Mouse (Mus musculus): ENCODE data around the gene Eif4g1.

Gene Eif4g1

DNA sequence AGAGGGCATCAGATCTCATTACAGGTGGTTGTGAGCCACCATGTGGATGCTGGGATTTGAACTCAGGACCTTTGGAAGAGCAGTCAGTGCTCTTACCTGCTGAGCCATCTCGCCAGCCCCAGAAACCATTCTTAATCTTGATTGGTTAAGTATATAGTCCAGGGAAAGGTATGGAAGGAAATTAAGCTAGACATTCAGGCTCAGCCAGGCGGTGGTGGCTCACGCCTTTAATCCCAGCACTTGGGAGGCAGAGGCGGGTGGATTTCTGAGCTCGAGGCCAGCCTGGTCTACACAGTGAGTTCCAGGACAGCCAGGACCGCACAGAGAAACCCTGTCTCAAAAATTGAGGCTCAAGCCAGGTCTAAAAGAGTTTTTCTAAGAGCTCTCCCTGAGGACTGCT is at the start of gene Eif4g1:
Gene Eif4g1 (plus strand): TSS at position 301 of the 400 bp plus-strand sequence.
- WGBS, result 96% methylated on average over 5 of the region's 6 CpGs

DNA sequence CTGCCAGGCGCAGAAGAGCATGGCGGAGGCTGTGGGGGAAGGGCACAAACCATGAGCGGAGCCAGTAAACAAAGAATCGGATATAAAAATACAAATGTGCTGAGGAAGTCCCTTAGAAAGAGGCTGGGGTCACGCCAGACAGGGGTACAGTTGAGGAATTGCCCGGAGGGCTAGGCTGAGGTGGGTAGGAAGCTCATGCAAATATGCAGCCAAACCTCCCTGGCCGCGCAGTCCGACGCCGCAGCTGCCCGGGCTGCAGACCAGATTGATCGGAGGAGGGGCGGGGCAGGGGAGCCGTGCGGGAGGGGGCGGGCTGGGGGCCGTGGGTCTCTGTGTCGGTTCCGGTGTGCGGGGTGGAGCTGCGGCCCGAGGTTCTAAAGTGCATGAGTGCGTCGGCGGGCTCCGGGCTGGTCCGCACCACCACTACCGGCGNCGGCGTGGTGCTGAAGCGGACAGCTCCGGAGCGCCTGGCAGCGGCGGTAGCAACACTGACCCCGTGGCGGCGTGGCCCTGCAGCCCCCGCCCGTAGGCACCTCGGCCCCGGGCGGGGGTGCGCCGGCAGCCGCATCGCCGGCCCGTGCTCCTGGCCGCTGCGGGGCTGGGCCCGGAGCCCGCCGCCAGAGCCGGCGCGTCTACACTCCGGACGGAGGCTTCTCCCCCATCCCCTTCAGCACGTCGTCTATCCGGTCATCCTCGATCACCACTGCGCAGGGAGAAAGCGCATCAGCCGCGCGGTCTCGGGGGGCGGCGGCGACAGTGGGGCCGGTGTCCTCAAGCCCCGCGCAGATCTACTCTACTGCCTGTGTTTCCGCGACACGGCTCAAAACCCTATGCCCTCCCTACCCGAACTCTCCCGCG is 48.3 kb upstream of the Eif4g1 start:
- 4% methylated on average over 82 of the region's 83 CpGs for WGBS

DNA sequence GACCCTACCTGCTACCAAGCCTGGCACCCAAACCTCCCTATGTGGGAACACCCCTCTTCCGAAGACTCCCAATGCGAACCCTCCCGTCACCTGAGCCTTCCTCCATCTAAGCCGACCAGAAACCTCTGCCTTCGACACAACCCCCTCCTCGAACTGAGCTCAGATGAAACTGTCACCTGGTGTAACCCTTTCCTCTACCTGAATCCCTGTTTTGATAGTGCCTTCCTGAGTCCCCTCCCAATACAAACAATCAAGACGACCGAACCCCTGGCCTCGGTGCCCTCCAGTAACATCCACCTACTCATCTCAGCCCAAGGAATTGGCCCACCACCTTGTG is 47.7 kb upstream of the Eif4g1 start:
- WGBS, result 2% methylated on average over 9 of the region's 9 CpGs

DNA sequence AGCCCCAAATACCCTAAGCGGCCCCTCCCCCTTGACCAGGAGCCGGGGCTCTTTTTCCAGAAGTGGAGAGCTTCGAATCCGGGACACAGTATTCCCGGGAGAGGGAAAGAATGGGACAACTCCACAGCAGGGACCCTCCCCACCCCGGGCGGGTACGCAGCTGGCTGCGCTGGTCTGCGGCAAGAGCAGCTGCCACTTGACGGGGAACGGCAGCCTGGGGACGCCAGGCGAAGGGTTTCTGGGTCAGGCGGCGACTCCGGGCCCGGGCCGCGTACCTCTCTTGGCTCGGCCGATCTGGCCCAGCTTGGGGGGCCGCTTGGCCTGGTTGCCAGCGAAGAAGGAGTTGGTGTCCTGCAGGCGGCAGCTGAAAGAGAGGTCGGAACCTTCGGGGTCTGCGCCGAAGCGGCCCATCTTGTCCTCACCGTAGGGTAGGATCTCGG is 47.3 kb upstream of the Eif4g1 start:
- under 1% methylated on average over 32 of the region's 32 CpGs for WGBS

DNA sequence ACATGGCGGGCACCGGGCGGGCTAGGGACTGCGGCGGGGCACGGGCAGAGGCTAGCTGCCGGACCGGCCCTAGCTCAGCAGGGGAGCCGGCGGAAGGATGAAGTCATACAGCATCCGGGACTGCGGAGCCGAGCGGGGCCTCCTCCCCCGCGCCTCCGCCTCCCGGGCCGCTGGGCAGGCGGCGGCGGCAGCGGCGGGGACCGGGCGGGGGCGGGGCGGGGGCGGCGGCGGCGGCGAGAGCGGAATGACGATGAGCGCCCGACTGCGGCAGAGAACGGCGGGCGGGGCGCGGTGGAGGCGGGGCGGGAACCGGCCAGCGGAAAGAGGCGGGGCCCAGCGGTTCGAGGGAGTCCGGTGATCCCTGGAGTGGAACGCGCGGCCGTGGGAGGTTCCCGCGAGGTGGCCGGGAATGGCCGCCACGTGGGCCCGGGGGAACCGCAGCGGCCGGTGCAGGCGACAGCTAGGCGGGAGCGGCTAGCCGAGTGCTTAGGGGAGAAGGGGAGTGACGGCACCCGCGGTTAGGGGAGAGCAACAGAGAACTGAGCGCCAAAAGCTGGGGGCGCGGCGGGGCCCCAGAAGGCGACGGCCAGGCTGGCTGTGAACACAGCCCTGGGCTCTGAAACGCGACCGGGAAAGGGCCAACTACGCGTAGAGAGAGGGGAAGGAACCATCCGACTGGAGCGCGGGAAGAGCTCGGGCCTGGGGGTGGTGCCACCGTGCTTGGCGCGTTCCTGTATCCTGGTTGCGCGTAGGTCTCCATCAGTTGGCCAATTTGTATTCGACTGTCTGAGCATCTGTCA is 46.7 kb upstream of the Eif4g1 start, which contains the start of gene Camk2n2:
Gene Camk2n2 (minus strand): TSS at position 97 of the 800 bp plus-strand sequence.
- WGBS, result under 1% methylated on average over 92 of the region's 92 CpGs

DNA sequence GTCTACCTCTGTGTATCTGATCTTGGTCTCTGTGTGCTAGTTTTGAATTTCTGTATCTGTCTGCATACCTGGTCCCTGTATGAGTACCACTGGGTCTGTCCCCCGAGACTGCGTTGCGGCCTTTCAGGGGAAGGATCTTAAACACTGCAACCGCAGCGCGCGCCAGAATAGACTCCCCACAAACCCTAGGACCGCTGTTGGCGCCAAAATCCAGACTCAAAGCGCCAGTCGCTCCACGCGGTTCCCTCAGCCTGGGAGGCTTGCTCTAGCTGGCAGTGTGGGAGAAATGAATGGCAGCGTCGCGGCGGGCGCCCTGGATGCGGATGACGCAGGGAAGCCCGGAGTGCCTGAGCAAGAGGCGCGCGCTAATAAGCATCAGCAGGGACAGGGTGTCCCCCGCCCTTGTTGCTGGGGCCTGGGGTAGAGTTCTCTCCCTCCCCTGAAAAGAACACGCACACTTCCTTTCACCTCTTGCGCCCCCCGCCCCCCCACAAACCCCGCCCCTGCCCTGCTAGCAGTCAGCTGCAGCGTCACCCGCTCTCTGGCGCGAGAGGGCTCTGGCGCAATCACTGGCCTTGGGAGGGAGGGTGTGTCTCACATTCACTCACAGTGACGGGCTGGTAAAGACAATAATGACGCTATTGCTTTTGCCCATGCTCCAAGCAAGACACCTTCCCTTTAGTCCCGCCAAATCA is 46.0 kb upstream of the Eif4g1 start:
- WGBS, result under 1% methylated on average over 37 of the region's 37 CpGs

DNA sequence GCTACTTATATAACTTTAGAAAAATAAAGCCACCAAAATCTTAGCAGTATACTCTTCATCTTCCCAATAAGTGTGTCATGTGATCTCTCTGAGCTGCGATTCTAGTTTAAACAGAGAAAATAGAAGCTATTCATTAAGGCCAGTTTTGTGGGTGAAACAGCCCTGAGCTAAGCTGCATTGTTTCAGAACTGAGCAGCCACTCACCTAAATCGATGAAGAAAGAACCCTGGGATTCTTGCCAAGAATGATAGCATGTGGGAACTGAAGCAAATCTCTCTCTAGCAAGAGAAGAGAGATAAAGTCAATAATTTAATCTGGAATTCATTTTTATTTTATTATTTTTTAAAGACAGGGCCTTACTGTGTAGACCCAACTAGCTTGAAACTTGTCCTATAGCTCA is 44.9 kb upstream of the Eif4g1 start:
- WGBS, result 25% methylated on average over 2 of the region's 2 CpGs

DNA sequence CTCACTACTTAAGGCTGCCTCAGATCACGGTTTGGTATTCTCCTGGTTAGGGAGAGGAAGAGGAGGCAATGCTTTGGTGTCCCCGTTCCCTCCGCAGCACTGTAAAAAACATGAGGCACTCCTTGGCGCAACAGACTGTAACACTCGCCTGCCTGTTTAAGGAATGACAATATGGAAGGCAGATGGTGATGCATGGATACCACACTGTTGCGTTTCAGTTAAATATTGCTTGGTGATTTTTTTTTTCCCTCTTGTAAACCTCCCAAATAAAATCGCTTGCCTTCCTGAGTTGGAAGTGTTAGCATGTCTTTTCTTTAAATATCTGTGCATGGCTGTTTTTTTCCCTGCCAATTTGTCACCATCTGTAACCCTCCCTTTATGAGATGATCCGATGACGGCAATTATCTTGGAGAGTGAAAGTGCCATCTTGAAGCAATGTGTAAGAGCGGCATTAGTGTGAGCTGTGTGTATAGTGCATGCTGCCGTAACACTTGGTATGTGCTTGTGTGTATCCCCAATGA is 39.2 kb upstream of the Eif4g1 start:
- WGBS, result 41% methylated on average over 11 of the region's 11 CpGs

DNA sequence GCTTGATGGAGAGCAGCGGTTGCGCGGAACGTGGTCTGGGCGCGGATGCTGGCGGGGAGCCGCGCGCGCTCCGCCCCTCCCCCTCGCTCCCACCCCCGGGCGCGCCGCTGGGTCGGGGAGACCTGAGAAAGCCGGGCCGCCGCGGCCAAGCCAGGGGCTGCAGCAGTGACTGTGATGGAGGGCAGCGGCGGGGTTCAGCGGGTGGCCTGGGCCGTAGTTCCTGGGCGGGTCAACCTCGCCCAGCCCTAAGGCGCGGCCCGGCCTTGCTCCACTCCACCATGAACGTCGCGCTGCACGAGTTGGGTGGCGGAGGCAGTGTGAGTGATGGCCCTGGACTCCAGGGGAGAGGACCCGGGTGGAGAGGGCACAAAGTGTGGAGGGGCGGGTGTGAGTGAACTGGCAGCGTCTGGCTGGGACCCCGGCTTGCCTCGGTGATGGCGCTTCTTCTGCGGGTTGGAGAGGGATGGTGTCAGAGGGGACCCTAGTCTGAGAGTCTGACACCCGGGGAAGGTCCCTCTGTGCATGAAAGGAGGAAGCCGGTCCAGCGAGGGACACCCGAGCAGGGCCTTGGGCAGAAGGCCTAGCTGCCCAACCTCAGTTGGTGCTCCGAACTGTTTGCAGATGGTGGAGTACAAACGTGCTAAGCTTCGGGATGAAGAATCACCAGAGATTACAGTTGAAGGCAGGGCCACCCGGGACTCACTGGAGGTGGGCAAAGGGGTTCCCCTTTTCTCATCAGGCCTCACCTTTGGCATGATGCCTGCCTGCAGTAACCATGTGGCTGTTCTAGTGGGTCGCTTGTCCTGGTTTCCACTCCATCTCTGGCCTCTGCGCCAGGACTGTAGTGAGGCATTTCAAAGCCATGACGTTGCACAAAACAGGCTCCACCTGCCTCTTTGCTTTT is 38.1 kb upstream of the Eif4g1 start, which contains the start of gene Ece2:
Gene Ece2 (plus strand): TSS at position 98 of the 904 bp plus-strand sequence.
- 7% methylated on average over 54 of the region's 54 CpGs for WGBS

DNA sequence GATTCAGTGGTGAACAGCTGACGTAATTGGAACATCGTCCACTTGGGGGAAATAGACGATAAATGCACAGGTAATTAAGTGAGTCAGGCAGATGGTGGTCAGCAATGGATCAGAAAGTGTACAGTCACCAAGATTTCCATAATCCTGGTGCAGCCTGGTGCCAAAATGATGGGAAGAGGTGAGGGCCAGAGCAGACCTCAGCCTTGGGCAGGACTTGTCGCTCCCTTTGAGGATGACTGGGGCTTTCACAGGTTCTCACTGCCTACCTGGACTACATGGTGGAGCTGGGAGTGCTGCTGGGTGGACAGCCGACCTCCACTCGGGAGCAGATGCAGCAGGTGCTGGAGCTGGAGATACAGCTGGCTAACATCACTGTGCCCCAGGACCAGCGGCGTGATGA is 30.7 kb upstream of the Eif4g1 start:
- 87% methylated on average over 8 of the region's 8 CpGs for WGBS

DNA sequence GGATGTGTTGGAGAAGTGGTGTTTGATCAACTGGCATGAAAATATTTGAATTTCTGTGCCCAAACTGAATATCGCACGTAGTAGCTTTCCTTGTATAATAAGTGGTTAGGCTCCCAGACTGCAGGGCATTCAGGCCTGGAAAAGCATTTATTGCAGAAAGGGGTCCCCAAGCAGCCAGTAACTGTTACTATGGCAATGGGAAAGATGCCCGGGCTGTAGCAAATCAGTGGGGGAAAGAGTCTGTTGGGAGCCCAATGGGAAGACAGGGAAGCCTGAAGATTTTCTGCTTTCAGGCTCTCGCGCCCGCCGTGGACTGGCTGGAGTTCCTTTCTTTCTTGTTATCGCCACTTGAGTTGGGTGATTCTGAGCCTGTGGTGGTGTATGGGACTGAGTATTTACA is 29.7 kb upstream of the Eif4g1 start:
- 30% methylated on average over 8 of the region's 8 CpGs for WGBS

DNA sequence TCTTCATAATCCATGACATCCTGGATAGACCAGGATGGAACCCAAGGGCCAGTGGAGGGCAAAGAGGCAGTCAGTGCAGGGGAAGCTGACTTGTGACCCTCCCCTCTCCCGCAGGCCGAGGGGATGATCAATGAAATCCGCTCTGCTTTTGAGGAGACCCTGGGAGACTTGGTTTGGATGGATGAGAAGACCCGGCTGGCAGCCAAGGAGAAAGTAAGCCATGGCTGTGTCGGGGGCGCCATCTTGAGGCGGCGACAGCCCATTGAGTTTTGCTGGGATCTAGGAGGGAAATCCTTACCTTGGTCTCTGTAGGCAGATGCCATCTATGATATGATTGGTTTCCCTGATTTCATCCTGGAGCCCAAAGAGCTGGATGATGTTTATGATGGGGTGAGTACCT is 26.0 kb upstream of the Eif4g1 start:
- under 1% methylated on average over 8 of the region's 8 CpGs for WGBS

DNA sequence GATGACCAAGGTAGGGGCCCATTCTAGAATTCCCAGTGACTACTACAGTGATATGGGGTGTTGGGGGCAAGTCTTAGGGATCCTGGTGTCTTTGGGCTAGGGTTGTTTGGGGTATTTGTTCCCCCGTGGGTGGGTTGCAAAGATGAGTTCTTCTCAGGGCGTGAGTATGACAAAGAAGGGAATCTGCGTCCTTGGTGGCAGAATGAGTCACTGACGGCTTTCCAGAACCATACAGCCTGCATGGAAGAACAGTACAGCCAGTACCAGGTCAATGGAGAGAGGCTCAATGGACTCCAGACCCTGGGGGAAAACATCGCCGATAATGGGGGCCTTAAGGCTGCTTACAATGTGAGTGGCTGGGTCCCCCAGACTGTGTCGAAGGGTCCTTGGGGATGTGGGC is 24.2 kb upstream of the Eif4g1 start:
- WGBS, result 87% methylated on average over 7 of the region's 7 CpGs

DNA sequence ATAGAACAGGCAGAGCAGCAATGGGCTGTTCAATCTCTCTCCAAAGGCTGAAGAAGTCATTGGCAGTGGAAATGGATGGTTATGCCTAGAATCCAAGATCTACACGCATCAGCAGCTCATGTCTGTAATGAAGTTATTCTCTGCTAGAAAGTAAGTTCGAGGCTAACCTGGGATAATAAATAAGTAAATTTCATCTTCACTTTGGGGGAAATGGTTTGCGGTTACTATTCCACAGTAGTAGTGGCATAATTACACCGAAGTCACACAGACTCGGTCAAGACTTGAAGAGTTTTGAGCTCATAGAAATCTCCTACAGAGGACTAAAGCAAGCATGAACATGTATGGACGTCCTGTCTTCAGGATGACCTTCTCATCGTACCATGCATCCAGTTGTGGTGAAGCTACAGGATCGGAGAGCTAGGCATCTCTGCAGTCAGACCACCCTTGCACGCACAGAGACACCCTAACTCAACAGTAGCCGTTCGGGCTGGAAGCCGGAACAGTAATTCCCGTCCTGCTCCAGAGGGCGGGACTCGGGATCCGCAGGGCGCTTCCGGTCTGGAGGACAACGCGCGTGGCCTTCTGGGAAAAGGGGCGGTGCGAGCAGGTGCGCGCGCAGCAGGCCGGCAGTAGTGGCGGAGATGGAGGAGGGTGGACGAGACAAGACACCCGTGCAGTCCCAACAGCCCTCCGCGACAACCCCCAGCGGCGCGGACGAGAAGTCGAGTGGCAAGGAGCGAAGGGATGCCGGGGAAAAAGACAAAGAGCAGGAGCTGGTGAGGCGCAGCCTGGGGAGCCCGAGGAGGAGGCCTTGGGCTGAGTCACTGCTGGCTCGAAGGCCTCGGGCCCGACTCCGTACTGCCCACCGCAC is 16.8 kb upstream of the Eif4g1 start, which contains the start of gene Psmd2:
Gene Psmd2 (plus strand): TSS at position 577 of the 871 bp plus-strand sequence.
- WGBS, result 1% methylated on average over 46 of the region's 46 CpGs

DNA sequence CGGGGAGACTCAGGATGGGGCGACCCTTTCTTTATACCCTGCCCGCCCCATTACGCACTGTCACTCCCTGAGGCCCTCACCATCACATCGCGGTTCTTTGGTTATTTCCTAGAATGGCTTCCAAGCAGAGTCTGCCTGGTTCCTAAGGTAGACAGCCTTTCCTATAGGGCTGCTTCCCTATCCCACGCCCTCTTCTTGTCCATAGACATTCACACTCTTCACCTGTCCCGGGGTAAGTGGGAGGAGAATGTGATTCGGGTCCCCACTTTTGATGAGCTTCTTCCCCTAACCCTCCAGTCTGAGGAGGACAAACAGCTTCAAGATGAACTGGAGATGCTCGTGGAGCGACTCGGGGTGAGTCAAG is 16.2 kb upstream of the Eif4g1 start:
- WGBS, result 5% methylated on average over 12 of the region's 12 CpGs

DNA sequence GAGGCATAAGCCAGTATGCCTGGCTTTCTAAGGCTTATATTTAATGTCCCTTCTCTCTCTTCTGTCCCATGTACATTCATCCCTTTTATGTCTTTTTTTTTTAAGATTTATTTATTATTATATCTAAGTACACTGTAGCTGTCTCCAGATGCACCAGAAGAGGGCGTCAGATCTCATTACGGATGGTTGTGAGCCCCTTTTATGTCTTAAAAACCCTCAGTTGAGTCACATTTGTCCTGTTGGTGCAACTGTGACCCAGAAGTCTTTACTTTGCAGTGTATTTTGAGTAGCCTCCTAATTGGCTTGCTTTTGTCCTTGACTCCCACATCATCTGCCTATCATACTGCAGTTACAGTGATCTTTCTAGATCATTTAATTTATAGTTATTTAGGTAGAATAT is 14.8 kb upstream of the Eif4g1 start:
- WGBS, result 40% methylated on average over 2 of the region's 2 CpGs

DNA sequence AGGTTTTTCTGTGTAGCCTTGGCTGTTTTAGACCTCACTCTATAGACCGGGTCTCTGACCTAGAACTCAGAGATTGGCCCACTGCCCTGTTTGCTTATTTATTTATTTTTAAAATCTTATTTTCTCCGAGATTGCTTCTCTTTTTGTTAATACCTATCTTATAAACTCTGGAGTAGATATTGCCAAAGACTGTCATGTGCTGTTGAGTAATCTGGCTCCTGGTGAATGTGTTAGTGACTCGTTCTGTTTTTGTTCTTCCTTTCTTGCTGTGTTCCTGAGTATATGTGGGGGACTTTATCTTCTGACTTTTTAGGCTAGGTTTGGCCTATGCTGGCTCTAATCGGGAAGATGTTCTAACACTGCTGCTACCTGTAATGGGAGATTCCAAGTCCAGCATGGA is 10.5 kb upstream of the Eif4g1 start:
- WGBS, result 73% methylated on average over 4 of the region's 4 CpGs

DNA sequence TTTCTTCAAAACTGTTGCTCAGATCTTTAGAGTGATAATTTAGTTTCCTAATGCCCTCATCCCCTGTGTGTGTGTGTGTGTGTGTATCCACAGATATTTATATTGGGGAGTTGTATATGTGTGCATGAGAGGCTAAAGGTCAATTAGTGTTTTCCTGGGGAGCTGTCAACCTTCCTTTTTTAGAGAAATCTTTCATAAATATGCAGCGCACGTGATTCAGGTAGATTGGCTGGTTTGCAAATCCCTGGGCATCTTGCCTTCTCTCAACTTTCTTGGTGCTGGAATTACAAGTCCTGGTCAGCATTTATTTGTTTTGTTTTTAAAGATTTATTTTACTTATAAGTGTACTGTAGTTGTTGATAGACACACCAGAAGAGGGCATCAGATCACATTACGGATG is 2.2 kb downstream of the Eif4g1 start:
- 89% methylated on average over 3 of the region's 3 CpGs for WGBS

DNA sequence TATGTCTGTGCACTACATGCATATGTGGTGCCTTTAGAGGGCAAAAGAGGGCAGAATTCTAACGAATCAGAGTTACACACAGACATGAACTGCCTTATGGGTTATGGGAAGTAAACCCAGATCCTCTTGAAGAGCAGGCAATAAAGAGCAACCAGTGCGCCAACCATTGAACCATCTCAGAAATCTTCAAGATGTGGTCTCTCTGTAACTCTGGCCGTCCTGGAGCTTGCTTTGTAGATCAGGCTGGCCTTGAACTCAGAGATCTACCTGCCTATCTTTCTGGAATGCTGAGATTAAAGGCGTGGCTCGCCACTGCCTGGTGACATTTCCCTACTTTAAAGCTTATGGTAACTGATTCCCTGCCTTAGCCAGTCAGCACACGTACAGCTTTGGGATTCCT is 3.8 kb downstream of the Eif4g1 start:
- 21% methylated on average over 6 of the region's 6 CpGs for WGBS

DNA sequence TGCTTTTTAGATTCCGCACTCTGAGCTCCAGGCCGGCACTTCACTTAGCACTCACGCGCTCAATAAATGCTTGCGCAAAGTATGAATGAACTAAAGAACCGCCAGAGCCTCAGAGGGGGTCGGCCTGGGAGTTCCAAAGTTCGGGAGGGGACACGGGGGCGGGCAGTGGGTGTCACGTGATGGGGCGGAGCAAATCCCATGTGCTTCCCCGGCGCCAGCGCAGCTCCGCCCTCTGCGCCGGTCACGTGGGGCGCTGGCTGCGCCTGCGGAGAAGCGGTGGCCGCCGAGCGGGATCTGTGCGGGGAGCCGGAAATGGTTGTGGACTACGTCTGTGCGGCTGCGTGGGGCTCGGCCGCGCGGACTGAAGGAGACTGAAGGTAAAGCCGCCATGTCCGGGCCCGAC is 4.4 kb downstream of the Eif4g1 start:
- WGBS, result under 1% methylated on average over 37 of the region's 38 CpGs

Measured in cerebral cortex, adult 2 months (tissue).